Mouse (Mus musculus) embryo, embryonic 11 days (tissue): ENCODE data around the gene Pirb.

Experiments
- DNase-seq: peaks from one replicate; pipeline ENCODE4 v3.0.0-alpha.2; 2015

Pirb gene

DNA sequence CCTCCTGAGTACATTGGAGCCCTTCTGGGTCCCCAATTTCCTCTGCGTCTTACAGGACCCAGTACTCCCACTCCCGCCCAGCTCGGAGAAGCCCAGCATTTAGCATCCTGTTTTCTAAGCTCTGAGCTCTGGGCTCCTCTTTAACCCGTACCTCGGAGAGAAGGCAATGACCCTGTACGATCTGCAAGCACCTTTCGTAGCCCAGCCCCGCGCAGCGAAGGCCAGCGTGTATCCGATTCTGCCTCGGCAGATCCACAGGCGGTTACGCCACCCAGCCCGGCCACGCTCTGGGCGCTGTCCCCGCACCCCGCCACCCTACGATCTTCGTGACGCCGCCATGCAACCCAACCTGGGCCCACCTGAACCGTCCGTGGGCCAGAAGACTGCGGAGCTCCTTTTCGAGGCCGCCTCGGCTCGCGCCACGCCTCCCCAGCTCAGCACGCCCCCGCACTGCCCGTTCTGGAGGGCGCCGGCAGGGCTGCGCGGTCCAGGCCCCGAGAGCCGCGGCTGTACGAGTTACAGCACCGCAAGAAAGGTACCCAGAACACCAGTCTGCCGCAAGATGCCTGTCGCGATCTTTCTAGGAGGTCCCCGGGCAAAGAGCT is 27.7 kb downstream of the Pirb start, which contains the start of gene Tsen34:
TSS of gene Tsen34 (plus strand) at position 482 of the 605 bp plus-strand sequence.
- DNase-seq = no peak

DNA sequence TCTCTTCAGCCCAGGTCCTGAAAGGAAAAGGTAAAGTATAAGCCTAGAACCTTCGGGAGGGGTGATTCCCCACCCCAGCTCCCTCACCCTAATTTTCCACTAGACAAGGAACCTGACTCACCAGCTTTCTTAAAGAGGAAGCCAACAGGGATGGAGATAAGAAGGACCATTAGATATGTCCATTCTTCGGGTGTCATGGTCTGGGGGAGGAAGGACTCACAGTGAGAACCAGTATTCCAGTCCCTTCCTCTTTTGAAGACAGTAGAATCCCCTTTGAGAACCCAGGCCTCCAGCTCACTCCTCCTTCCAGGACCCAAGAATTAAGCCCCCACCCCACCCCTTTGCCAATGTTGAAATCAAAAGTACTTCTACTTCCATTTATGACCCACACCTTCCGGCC is 28.3 kb downstream of the Pirb start:
- no peak for DNase-seq

DNA sequence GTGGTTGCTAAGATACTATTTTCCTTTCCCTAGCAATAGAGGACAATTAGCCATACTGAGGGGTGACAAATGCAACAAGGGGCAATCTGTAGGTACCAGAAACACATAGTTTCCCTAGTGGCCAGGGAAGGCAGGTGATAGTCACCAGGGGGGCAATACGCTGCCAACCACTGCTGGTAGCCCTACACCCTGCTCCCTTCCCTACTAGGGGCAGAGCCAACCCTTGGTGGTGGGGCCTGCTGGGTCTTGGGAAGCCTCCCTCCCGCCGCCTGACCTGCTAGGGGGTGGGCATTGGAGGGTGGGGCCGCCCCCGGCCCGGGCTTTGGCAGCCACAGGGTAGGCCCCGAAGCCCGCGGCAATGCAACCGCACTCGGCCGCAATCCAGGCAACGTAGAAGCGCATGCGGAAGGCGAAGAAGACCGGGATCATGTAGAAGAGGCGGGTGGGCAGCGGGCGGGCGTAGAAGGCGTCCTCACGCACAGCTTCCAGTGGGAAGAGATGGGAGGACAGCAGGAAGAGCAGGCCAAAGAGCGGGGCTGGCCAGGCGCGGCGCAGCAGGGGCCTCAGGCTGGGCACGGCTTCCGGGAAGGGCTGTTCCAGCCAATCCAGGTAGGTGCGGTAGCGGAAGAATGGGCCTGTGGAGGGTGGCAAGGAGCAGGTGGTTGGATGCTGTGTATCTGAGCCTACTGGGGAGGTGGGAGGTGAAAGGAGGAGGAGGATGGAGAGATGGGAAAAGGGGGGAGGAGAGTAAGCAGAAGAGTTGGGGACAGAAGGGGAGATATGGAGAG is 34.6 kb downstream of the Pirb start:
- DNase-seq = no peak

DNA sequence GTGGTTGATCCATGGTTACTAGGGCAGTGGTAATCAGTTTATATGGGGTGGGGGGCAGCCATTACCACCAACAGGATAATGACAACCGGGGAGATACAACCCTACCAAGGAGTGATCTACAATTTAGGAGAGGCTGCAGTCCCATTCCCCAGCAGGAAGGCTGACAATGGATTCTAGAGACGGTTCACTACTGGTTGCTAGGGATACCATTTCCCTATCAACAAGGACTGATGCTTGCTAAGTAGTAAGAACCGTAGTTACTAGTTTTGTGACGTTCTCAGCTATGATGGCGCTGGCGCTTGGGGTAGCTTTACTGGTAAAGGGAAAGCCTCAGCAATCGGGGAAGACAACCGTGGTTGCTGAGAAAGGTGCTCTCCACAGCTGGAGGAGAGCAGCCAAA is 35.5 kb downstream of the Pirb start:
- no peak for DNase-seq

DNA sequence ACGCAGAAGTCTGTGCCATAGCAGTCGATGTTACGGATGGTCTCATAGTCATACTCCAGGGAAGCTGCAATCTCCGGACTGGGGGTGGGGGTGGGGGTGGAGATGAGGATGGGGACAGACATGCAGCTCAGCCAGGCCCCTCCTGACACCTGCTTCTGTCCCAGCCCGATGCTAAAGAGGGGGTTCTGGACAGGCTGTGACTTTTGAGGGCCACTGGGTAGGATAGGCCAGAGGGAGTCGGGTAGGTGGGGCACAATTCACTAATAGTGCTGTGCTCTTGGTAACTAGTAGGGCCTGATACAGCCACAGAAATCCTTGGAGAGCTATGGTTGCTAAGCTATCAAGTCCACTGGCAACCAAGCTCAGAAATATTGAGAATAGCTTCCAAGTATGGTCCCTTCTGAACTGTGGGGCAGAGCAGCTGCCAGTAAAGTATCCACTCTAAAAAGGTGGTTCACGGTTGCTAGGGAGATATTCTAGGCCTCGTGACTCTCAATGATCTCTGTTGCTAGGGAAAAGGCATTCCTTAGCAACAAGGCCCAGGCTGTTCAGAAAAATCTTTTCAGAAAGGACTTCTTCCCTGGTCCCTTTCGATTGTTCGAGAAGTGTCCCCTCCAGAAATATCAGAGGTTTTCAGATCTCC is 36.2 kb downstream of the Pirb start:
- peak; percentile 19 for DNase-seq

DNA sequence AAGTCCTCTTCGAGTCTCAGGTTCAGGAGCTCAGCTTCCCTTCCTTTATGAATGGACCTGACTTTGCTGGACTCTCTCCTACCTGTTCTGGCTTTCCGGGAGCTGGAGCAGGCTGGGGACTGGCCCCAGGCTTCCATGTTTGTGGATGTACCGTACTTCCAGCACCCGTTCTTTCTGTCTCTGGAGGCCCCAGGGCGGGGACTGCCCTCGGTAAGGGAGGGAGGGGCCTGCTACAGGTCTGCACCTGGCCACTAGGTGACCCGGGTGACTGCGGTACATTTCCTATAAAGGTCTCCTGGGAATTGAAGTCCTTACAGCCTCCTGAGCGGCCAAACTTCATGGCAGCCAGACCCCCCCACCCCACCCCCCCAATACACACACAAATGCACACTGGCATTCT is 42.8 kb downstream of the Pirb start, which contains the start of gene Tmc4:
TSS of gene Tmc4 (minus strand) at position 212 of the 400 bp plus-strand sequence.
- no peak for DNase-seq

DNA sequence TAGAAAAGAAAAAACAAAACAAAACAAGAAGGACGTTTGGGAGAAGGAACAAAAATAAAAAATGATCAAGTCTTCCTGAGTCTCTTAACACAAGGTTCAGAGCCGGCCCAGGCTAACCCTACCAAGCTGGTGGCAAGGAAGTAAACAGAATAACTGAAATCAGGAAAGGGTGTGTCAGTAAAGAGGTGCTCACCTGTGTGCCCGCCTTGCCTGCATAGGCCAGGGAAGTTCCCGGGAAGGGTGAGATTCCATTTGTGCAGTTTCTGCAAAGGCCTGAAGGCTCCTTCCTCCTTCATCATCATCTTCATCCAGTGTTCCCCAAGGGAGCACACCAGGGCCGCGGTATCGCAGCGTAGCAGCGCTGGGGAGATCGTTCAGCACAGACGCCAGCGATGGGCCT is 43.8 kb downstream of the Pirb start:
- DNase-seq = no peak

DNA sequence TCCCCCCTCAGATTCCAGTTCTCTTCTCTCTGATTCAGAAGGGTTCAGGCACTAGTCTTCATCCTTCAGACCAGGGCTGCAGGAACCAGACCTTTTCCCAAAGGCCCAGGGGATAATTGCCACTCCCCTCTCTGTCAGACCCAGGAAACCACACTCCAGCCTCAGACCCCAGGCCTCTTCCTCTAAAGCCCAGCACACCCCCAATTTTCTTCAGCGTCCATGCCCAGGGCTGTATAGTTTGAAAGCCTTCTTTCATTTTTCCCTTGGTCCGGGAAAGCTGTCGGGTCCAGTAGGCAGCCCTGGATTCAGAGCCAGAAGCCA is 45.0 kb downstream of the Pirb start:
- no peak for DNase-seq

DNA sequence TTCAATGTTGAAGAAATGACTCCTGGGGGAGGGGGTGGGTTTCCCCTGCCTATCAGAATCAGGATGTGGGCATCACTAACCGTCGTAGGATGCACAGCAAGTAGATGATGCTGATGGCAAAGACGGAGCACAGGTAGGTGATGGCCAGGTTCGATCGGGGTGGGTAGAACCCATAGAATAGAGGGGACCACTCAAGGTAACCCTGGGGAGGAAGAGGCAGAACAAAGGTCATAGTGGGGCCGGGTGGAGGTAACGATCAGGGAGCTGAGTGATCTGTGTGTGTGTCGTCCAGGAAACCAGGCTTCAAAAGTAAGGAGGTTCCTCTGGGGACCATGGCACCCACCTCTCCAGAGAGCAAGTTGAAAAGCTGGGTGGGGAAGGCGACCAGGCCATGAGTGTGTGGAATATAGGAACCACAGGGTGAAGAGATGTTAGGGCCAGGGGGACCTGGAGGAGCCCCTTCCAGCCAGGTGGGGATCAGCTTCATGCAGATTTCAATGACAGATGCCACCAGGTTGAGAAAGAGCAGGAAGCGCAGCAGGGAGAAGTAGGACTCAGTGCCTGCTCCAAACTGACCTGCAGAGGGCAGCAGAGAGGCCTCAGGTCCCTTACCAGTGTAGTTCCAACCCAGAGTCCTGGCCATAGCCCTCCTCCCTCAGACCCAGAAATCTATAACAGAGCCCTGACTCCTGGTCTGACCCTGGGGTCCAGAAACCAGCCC is 45.5 kb downstream of the Pirb start:
- DNase-seq = peak; percentile 86

DNA sequence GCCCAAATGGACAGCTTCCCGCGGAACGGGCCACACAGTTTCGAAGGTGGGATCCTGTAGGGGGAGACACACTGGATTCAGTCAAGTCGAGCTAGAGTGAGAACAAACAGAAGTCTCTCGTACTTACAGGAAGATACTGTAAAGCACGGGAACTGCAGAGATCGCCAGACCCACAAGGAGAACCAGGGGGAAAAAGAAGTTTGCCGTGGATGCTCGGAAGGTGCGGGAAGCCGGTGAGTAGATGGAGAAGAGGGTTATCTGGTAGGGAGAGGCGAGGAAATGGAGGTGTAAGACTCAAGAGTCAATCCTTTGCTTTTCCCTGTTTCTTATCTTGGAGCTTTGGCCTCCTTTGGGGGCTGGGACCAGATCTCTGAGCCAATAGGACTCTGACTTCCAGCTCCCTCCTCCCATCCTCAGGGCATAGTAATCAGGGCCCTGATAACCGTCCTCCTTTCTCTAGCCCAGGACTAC is 53.2 kb downstream of the Pirb start:
- DNase-seq = peak; percentile 24

DNA sequence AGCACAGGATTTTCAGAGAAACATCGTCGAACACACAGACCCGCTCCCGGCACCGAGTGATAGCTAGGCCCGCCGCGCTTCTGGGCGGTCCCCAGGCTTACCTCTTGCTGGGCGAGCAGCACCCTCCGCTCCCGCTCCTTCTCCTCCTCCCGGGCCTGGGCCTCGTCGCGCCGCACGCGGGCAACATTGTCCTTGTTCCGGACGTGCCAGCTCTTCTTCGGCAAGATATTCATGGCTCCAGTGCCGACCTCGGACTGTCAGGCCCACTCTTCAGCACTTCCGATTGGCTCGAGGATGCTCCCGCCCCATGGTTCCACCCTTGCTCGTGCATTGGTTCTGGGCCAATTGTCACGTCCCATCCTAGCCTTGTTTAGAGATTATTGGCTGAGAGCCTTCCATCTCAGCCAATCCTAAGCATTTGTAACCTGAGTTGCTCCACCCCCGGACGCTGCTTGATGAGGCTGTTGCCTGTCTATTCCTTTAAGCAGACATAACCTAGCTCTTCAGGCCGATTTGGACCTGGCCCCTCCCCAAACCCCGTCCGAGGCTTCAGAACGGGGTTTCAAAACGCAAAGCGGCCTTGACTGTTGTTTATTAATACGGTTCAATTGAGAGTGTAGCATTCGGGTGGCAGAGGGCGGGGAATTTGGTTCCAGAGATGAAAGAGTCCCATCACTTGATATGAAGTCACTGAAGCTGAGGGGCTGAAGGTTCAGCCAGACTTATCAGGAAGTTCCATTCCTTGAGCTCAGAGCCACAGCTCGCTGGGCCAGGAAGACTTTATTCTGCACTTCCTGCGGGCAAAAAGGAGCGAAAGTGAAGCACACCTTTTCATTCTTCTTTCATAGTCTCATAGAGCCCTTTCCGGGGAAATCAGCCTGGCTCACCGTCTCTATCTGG is 54.7 kb downstream of the Pirb start, which contains the start of gene Leng1:
TSS of gene Leng1 (minus strand) at position 626 of the 900 bp plus-strand sequence.
- DNase-seq = peak; percentile 96

DNA sequence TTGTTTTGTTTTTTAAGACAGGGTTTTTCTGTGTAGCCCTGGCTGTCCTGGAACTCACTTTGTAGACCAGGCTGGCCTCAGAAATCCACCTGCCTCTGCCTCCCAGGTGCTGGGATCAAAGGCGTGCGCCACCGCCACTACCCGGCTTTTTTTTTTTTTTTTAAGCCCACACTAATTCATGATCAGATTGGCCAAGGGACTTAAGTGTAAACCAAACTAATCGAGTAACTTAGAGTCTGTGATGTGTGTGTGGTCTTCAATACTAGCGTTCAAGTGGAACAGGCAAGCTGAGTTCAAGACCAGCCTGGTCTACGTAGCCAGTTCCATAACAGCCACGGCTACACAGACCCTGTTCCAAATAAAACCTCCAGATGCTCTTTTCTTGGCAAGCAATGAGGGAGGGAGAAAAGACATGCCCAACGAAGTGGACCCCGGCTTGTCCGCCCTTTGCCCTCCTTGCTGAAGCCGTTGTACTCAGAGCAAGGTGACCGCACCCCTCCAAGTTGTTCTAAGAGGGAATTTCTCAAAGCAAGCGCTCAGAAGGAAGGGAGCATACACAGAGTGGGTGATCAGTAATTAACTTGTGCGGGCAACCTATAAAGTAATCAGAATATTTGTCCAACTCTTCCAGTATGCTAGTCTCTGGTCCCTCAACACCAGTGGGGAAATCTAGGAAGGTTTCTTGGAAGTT is 55.5 kb downstream of the Pirb start:
- peak; percentile 37 for DNase-seq
